Mouse (Mus musculus): Measurements from ENCODE around the gene Mdk. TPM values are rescaled to one million over a fixed set of nuclear protein-coding genes. Genes with fewer than 3 reads are reported as not detected.

Mdk gene
- 930 and 1,149 TPM in 2 replicates for polyA plus RNA-seq (2012; rRNA removed)

GRCm38 (mm10) chr2:91932160-91932711 lies at the start of gene Mdk:
Gene Mdk (minus strand): TSS chr2:91932297.

DNA sequence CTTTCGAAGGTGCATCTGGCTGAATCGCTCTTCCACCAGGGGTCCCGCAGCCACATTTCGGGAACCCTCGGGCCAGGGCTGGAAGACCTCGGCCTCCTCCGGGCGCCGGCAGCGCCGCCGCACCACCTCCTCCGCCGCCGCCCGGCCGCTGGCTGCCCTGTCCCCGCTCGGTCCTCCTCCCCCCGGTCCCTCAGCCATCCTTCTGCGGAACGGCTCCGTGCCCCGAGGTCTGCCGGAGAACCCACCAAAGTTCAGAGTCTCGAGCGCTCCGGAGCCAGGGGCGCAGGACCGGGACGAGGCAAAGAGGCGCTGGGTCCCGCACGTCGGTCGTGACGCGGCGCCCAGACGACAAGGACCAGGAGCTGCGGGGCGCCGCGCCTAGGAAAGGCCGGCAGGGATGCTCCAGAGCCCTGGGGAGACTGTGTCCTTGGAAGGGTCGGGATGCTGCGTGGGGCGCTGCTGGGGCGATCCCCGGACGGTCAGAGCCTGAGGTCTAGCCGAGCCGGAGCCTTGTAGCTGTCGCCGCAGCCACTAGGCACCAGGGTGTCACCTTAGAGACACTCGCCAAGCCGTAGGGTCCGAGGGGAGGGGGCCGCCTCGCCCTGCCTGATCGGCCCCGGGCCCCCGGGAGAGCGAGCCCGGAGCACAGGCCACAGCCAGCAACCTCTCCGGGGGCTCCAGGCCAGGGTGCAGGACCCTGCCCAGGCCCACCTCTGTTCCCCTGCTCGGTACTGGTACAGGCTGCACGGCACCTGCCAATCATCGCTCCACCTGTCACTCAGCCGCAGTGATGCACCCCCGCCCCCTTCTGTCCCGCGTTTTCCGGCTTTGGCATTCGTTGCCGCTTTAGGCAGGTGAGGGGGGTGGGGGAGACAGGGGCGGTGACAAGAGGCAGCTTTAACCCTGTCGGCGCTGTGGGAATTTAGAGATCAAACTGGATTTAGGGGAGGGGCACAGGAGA lies 43.8 kb upstream of the Mdk start, which contains the start of gene Dgkz:
TSS of gene Dgkz (minus strand) at position 284 of the 961 bp plus-strand sequence.

GRCm38 (mm10) chr2:91945483-91945882 lies 13.4 kb upstream of the Mdk start, which contains the start of gene Gm9821:
Gene Gm9821 (plus strand): TSS chr2:91945703.

DNA sequence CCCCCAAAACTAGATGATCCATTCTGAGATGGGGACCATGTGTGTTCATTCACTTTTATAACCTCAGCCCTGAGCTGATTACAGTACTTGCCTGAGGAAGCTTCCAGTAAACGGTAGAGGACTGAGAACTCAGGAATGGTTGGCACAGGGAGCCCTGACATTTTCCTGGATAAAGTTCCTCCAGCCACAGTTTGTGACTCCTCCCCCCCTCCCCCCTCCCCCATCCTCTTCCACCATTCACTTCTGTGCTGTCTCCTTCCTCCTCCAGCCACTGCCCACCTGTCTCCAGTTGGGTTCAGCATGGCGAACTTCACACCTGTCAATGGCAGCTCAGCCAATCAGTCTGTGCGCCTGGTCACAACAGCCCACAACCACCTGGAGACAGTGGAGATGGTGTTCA lies 5.1 kb downstream of the Mdk start, which contains the start of gene Chrm4:
TSS of gene Chrm4 (plus strand) at position 301 of the 400 bp plus-strand sequence.

Other genes starting within 250 kb of the Mdk start
- gene Atg13, start 221.7 kb downstream of the Mdk start, polyA plus RNA-seq (2012; rRNA removed), result 28.0 and 31.6 TPM in 2 replicates
- gene Harbi1, start 221.4 kb downstream of the Mdk start, polyA plus RNA-seq (2012; rRNA removed), result 10.6 and 10.7 TPM in 2 replicates
- 18.5 and 25.6 TPM in 2 replicates for gene Ambra1, start 202.2 kb downstream of the Mdk start, polyA plus RNA-seq (2012; rRNA removed)
- 0.88 and 1.6 TPM in 2 replicates for gene Chrm4, start 5.0 kb downstream of the Mdk start, polyA plus RNA-seq (2012; rRNA removed)
- gene Gm9821, start 13.4 kb upstream of the Mdk start, polyA plus RNA-seq (2012; rRNA removed), result not detected in 2 replicates
- gene Dgkz, start 43.6 kb upstream of the Mdk start, polyA plus RNA-seq (2012; rRNA removed), result 68.8 and 78.2 TPM in 2 replicates
- gene Creb3l1, start 92.2 kb upstream of the Mdk start, polyA plus RNA-seq (2012; rRNA removed), result 2.1 and 3.1 TPM in 2 replicates
- gene Phf21a, start 160.8 kb upstream of the Mdk start, polyA plus RNA-seq (2012; rRNA removed), result 43.1 and 88.8 TPM in 2 replicates

Measured in central nervous system, embryonic 11.5 days (tissue).